Mouse (Mus musculus): ENCODE data around the gene Rnf150.

DNA sequence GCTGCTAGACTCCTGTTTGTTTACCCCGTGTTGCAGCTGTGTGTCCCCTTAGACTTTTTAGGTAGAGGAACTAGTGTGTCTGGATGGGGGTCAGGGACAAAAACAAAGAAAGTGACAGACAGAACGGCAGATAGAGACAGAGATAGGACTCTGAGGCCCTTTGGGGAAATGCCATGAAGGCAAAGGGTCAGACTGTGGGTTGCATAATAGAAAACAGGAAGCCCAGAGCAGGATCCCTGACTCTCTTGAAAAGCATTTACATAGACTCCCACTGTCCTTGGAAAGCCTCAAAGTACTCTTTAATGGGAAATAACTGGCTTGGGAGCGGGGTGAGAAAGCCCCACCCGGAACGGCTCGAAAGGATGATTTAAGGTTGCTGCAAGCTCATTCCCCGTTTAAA is 246.6 kb downstream of the Rnf150 start:
- TF ChIP-seq POLR2A (IDR thresholded peaks at IDR 0.05; ENCODE audit: control insufficient read depth, extremely low read depth, insufficient read depth, low read length, poor library complexity) (no peak), CTCF (IDR thresholded peaks at IDR 0.05; ENCODE audit: borderline replicate concordance, control insufficient read depth, extremely low read depth, insufficient read depth, low read length, poor library complexity) (no peak)
